Mouse (Mus musculus) left cerebral cortex, postnatal 10 days (tissue): ENCODE data around the gene Duoxa2. TPM values are rescaled to one million over a fixed set of nuclear protein-coding genes. Genes with fewer than 3 reads are reported as not detected.
"Not testable (repeated sequence)": the region's sequence is repeated elsewhere in the genome, so short reads cannot be mapped to it uniquely, and the experiment has no call there.

Experiments
- DNase-seq, 2 experiments: peaks; one replicate each; pipeline ENCODE4 v3.0.0; 2021 to 2022; ENCODE audit warnings: low spot score in 2 of 2, mixed read lengths in 1 of 2; ENCODE audit errors: extremely low spot score in 1 of 2
- intact Hi-C: fragments of 180-260 bp; cut with DNase I; formaldehyde crosslinking; loops from one replicate; pipeline ENCODE4 v1.15.1; 2025
- total RNA-seq, 2 experiments: library from RNA; stranded (reverse); gene quantifications; 2 replicates each; pipeline ENCODE4 v1.2.3; 2021

The Duoxa2 gene
- total RNA-seq, 2 experiments from 2014 or later, result 0.22 to 0.34 TPM

GRCm38 (mm10) chr2:122304544-122304943 lies 5.8 kb downstream of the Duoxa2 start:
- no peak for DNase-seq
- intact Hi-C loops, result loop anchor here (5.0 to 10.0 kb wide), 2 partner anchors 112 to 250 kb away; no protein-coding TSS in a partner anchor

GRCm38 (mm10) chr2:122305097-122305892 lies 6.6 kb downstream of the Duoxa2 start:
- intact Hi-C loops, result loop anchor here (10.0 kb wide), 1 partner anchor 250 kb away; no protein-coding TSS in a partner anchor
- DNase-seq, result no peak

GRCm38 (mm10) chr2:122306184-122306583 lies 7.5 kb downstream of the Duoxa2 start:
- intact Hi-C loops, result loop anchor here (10.0 kb wide), 1 partner anchor 249 kb away; no protein-coding TSS in a partner anchor

GRCm38 (mm10) chr2:122309647-122310046 lies 10.9 kb downstream of the Duoxa2 start:
- intact Hi-C loops, result loop anchor here (10.0 kb wide), 1 partner anchor 245 kb away; no protein-coding TSS in a partner anchor
- DNase-seq, result no peak

More at GRCm38 (mm10) chr2:122306184-122306583, 7.5 kb downstream of the Duoxa2 start:
- peak; percentile 36 to 51 for DNase-seq

- intact Hi-C loops, result no loop called here
- no peak for DNase-seq
These were observed 12.9 kb downstream of the Duoxa2 start for GRCm38 (mm10) chr2:122311561-122311960.

- peak in 1 of 2 experiments; percentile 72 for DNase-seq
- intact Hi-C loops, result no loop called here
These were observed 14.2 kb downstream of the Duoxa2 start for GRCm38 (mm10) chr2:122312722-122313417.

GRCm38 (mm10) chr2:122313536-122313935 lies 14.8 kb downstream of the Duoxa2 start, which contains the start of gene Duoxa1:
Gene Duoxa1, minus strand, starts transcription at chr2:122313730.
- no peak for DNase-seq
- intact Hi-C loops, result no loop called here

- intact Hi-C loops, result no loop called here
- DNase-seq, result no peak
These were observed 16.7 kb downstream of the Duoxa2 start, which contains the start of gene Duox1 for GRCm38 (mm10) chr2:122315372-122315771. Gene Duox1, plus strand, starts transcription at chr2:122315672.

- intact Hi-C loops, result no loop called here
- DNase-seq, result no peak
These were observed 18.7 kb downstream of the Duoxa2 start for GRCm38 (mm10) chr2:122317384-122317783.

GRCm38 (mm10) chr2:122323960-122324359 lies 25.3 kb downstream of the Duoxa2 start:
- intact Hi-C loops, result no loop called here
- DNase-seq, result no peak

GRCm38 (mm10) chr2:122324586-122324985 lies 25.9 kb downstream of the Duoxa2 start:
- DNase-seq, result no peak
- intact Hi-C loops, result no loop called here

- intact Hi-C loops, result no loop called here
- DNase-seq, result no peak
These were observed 26.7 kb downstream of the Duoxa2 start for GRCm38 (mm10) chr2:122325361-122325760.

GRCm38 (mm10) chr2:122327986-122328385 lies 29.3 kb downstream of the Duoxa2 start:
- intact Hi-C loops, result no loop called here
- no peak for DNase-seq

- DNase-seq, intact Hi-C loops: not testable (repeated sequence)
These were observed 31.6 kb downstream of the Duoxa2 start for GRCm38 (mm10) chr2:122330317-122330716.

GRCm38 (mm10) chr2:122332222-122332621 lies 33.5 kb downstream of the Duoxa2 start:
- no peak for DNase-seq
- intact Hi-C loops, result no loop called here

GRCm38 (mm10) chr2:122334170-122334569 lies 35.5 kb downstream of the Duoxa2 start:
- intact Hi-C loops, result no loop called here
- peak in 1 of 2 experiments; percentile 51 for DNase-seq

GRCm38 (mm10) chr2:122337291-122337690 lies 38.6 kb downstream of the Duoxa2 start:
- intact Hi-C loops, result no loop called here

GRCm38 (mm10) chr2:122345106-122345893 lies 46.6 kb downstream of the Duoxa2 start:
- no peak for DNase-seq
- intact Hi-C loops, result no loop called here

More at GRCm38 (mm10) chr2:122337291-122337690, 38.6 kb downstream of the Duoxa2 start:
- no peak for DNase-seq

- DNase-seq, intact Hi-C loops: not testable (repeated sequence)
These were observed 47.5 kb downstream of the Duoxa2 start for GRCm38 (mm10) chr2:122346164-122346563.
